Mouse (Mus musculus) heart, postnatal 0 days (tissue): Measurements from ENCODE around the gene Lin52.

Experiments
- CTCF ChIP-seq: IDR thresholded peaks from 2 replicates; pipeline ENCODE4 v1.5.1; 2016; ENCODE audit warnings: antibody characterized with exemption, control low read depth, low read depth
- EP300 ChIP-seq: IDR thresholded peaks from 2 replicates; pipeline ENCODE4 v1.6.1; 2016; ENCODE audit warnings: antibody characterized with exemption, low read depth

- TF ChIP-seq CTCF (no peak), EP300 (no peak)
Measured at GRCm38 (mm10) chr12:84532830-84533199, 81.6 kb downstream of the Lin52 start.
